Mouse (Mus musculus) C2C12 (cell line): ENCODE results near the gene Nudt3. TPM values are rescaled to one million over a fixed set of nuclear protein-coding genes. Genes with fewer than 3 reads are reported as not detected.

ENCODE experiments used
- H3K27me3 ChIP-seq: one replicate; pipeline ENCODE4 v1.6.1; 2011; ENCODE audit not compliant: control insufficient read depth, insufficient read depth, insufficient read length
- H3K36me3 ChIP-seq: one replicate; pipeline ENCODE4 v1.6.1; 2011; ENCODE audit not compliant: control insufficient read depth, insufficient read depth
- H3K4me3 ChIP-seq: one replicate; pipeline ENCODE4 v1.5.1; 2011; ENCODE audit warnings: mild to moderate bottlenecking, control low read depth; ENCODE audit not compliant: poor library complexity, insufficient read depth, severe bottlenecking
- H3K79me2 ChIP-seq: one replicate; pipeline ENCODE4 v1.6.1; 2011; ENCODE audit not compliant: control insufficient read depth, insufficient read depth
- H3K79me3 ChIP-seq: one replicate; pipeline ENCODE4 v1.6.1; 2011; ENCODE audit warnings: low read depth, control low read depth
- H3ac ChIP-seq: one replicate; pipeline ENCODE3; 2011; ENCODE audit warnings: low read depth; ENCODE audit not compliant: control insufficient read depth, insufficient read length
- CEBPB ChIP-seq: IDR thresholded peaks from one replicate; pipeline ENCODE4 v1.6.1; 2011; ENCODE audit warnings: low read depth, mild to moderate bottlenecking, control low read depth, moderate library complexity
- CTCF ChIP-seq: IDR thresholded peaks from one replicate; pipeline ENCODE4 v1.5.1; 2011; ENCODE audit not compliant: control insufficient read depth, insufficient read depth, insufficient read length
- FOSL1 ChIP-seq: IDR thresholded peaks from one replicate; pipeline ENCODE4 v1.8.0; 2011; ENCODE audit warnings: mild to moderate bottlenecking, low read length; ENCODE audit not compliant: poor library complexity, insufficient read depth, severe bottlenecking
- MAX ChIP-seq: IDR thresholded peaks from one replicate; pipeline ENCODE4 v1.6.1; 2011; ENCODE audit warnings: mild to moderate bottlenecking, control low read depth
- MYOD1 ChIP-seq: IDR thresholded peaks from one replicate; pipeline ENCODE4 v1.6.1; 2011; ENCODE audit warnings: low read depth; ENCODE audit not compliant: control insufficient read depth, insufficient read length
- MYOG ChIP-seq: IDR thresholded peaks from one replicate; pipeline ENCODE4 v1.6.1; 2011; ENCODE audit not compliant: control insufficient read depth, insufficient read length; ENCODE audit errors: extremely low read depth
- USF1 ChIP-seq: IDR thresholded peaks from one replicate; pipeline ENCODE4 v1.6.1; 2011; ENCODE audit warnings: low read depth, mild to moderate bottlenecking, control low read depth, moderate library complexity
- polyA plus RNA-seq: library from polyadenylated mRNA; unstranded; fragments of >200 nt; fragmentation: generic; extraction: Trizol; gene quantifications from one replicate; pipeline ENCODE4 v1.2.1, GENCODE M21; 2012; ENCODE audit warnings: missing spikeins

Gene Nudt3
- polyA plus RNA-seq, 1 experiment, result 123 TPM

GRCm38 (mm10) chr17:27600869-27601268, 22.4 kb downstream of the Nudt3 start:
- H3ac ChIP-seq, result no peak overlapping the region
- TF ChIP-seq CTCF (no peak), MAX (no peak), USF1 (no peak), MYOG (no peak), FOSL1 (no peak), CEBPB (no peak), MYOD1 (no peak)

GRCm38 (mm10) chr17:27600286-27600685, 23.0 kb downstream of the Nudt3 start:
- TF ChIP-seq USF1 (no peak), FOSL1 (no peak), MAX (no peak), CTCF (no peak), MYOG (no peak), MYOD1 (no peak), CEBPB (no peak)
- no peaks in the 10 kb centered on the region for H3K27me3 ChIP-seq
- no peak overlapping the region for H3ac ChIP-seq
- H3K4me3 ChIP-seq, result no peak overlapping the region
- H3K79me2 ChIP-seq, result peaks cover 81% of the 10 kb centered on the region
- peaks cover 58% of the 10 kb centered on the region for H3K79me3 ChIP-seq
- H3K36me3 ChIP-seq, result peaks cover 19% of the 10 kb centered on the region

More at GRCm38 (mm10) chr17:27600869-27601268, 22.4 kb downstream of the Nudt3 start:
- H3K79me3 ChIP-seq, result peaks cover 63% of the 10 kb centered on the region
- no peaks in the 10 kb centered on the region for H3K27me3 ChIP-seq
- H3K36me3 ChIP-seq, result peaks cover 13% of the 10 kb centered on the region
- H3K4me3 ChIP-seq, result no peak overlapping the region
- H3K79me2 ChIP-seq, result peaks cover 86% of the 10 kb centered on the region

- no peaks in the 10 kb centered on the region for H3K27me3 ChIP-seq
- no peak overlapping the region for H3K4me3 ChIP-seq
- peaks cover 46% of the 10 kb centered on the region for H3K36me3 ChIP-seq
- H3ac ChIP-seq, result no peak overlapping the region
- H3K79me3 ChIP-seq, result peaks cover 43% of the 10 kb centered on the region
- peaks cover 82% of the 10 kb centered on the region for H3K79me2 ChIP-seq
- TF ChIP-seq MYOG (no peak), MYOD1 (no peak), MAX (no peak), FOSL1 (no peak), CTCF (no peak), USF1 (no peak), CEBPB (no peak)
These were observed 26.7 kb downstream of the Nudt3 start for GRCm38 (mm10) chr17:27596376-27597190.

GRCm38 (mm10) chr17:27595659-27596375, 27.5 kb downstream of the Nudt3 start:
- TF ChIP-seq MAX, result no peak
- TF ChIP-seq USF1, result no peak
- TF ChIP-seq MYOD1, result no peak
- TF ChIP-seq FOSL1, result no peak
- TF ChIP-seq CEBPB, result no peak
- TF ChIP-seq MYOG, result no peak
- no peak for TF ChIP-seq CTCF
- Histone ChIP-seq H3K79me3 (peaks cover 39% of the 10 kb centered on the region), H3K4me3 (no peak overlapping the region), H3K79me2 (peaks cover 82% of the 10 kb centered on the region), H3K27me3 (no peaks in the 10 kb centered on the region), H3K36me3 (peaks cover 47% of the 10 kb centered on the region), H3ac (no peak overlapping the region)

GRCm38 (mm10) chr17:27592565-27592910, 30.8 kb downstream of the Nudt3 start:
- H3K79me2 ChIP-seq, result peaks cover 76% of the 10 kb centered on the region
- H3K36me3 ChIP-seq, result peaks cover 62% of the 10 kb centered on the region
- no peak overlapping the region for H3ac ChIP-seq
- H3K4me3 ChIP-seq, result no peak overlapping the region
- peaks cover 28% of the 10 kb centered on the region for H3K79me3 ChIP-seq
- H3K27me3 ChIP-seq, result no peaks in the 10 kb centered on the region
- TF ChIP-seq MAX (no peak), CTCF (no peak), FOSL1 (no peak), USF1 (no peak), MYOD1 (no peak), MYOG (no peak), CEBPB (no peak)
